Mouse (Mus musculus) bone marrow, adult 2 months (tissue): ENCODE data around the gene Dbx1. TPM values are rescaled to one million over a fixed set of nuclear protein-coding genes. Genes with fewer than 3 reads are reported as not detected.
A peak's percentile ranks its signal among the peaks of the same experiment; 100 is the strongest.

Source experiments
- H3K27ac ChIP-seq: fragments of 200-500 bp; 2 replicates; pipeline ENCODE4 v1.5.1; 2012; ENCODE audit warnings: low read depth, mild to moderate bottlenecking, control low read depth, inconsistent platforms, low read length; ENCODE audit not compliant: control insufficient read depth, poor library complexity, insufficient read depth
- H3K4me1 ChIP-seq: fragments of 200-500 bp; 2 replicates; pipeline ENCODE4 v1.6.1; 2011; ENCODE audit warnings: low read length; ENCODE audit not compliant: control insufficient read depth, insufficient read depth
- H3K4me3 ChIP-seq: fragments of 200-500 bp; replicated peaks from 2 replicates; pipeline ENCODE3; 2011; ENCODE audit warnings: mild to moderate bottlenecking, low read depth, low read length, control low read depth; ENCODE audit not compliant: control insufficient read depth
- CTCF ChIP-seq: fragments of 200-500 bp; IDR thresholded peaks from 2 replicates; pipeline ENCODE4 v1.5.1; 2011; ENCODE audit warnings: low read length, control low read depth; ENCODE audit not compliant: control insufficient read depth, insufficient read depth
- POLR2A ChIP-seq: fragments of 200-500 bp; IDR thresholded peaks from 2 replicates; pipeline ENCODE4 v1.6.1; 2011; ENCODE audit warnings: low read depth, mild to moderate bottlenecking, control low read depth, low read length, borderline replicate concordance; ENCODE audit not compliant: control insufficient read depth
- WGBS: fragments of 180-500 bp; shearing (Covaris S2); methylation state at CpG from one replicate; pipeline ENCODE4 v1.1.7; 2018; 5-methylcytosine and 5-hydroxymethylcytosine counted together
- polyA plus RNA-seq: library from polyadenylated mRNA; stranded (reverse); fragments of >200 nt; gene quantifications from 2 replicates; pipeline ENCODE4 v1.2.4, GENCODE M21; 2011; ENCODE audit warnings: low replicate concordance; ENCODE audit not compliant: missing spikeins, insufficient read depth, insufficient read length

Gene Dbx1
- polyA plus RNA-seq, 1 experiment, result not detected

GRCm38 (mm10) chr7:49635074-49635621 lies 1.5 kb downstream of the Dbx1 start:
- no peak overlapping the region for H3K4me3 ChIP-seq
- peaks cover 2% of the 10 kb centered on the region; the same call in 1 of the 2 replicates for H3K4me1 ChIP-seq
- TF ChIP-seq CTCF (no peak), POLR2A (no peak)
- no peak overlapping the region; the same call in 1 of the 2 replicates for H3K27ac ChIP-seq
- 4% methylated on average over 35 of the region's 35 CpGs for WGBS

- 1% methylated on average over 26 of the region's 26 CpGs for WGBS
- Histone ChIP-seq H3K27ac (no peak overlapping the region), H3K4me1 (peaks cover 2% of the 10 kb centered on the region; the same call in 1 of the 2 replicates), H3K4me3 (no peak overlapping the region)
- no peak for TF ChIP-seq POLR2A
- no peak for TF ChIP-seq CTCF
These were observed 2.2 kb downstream of the Dbx1 start for GRCm38 (mm10) chr7:49634291-49635073.

- Histone ChIP-seq H3K27ac (no peak overlapping the region), H3K4me3 (peak overlapping the region; percentile 40), H3K4me1 (peaks cover 2% of the 10 kb centered on the region; the same call in 1 of the 2 replicates)
- TF ChIP-seq CTCF (no peak), POLR2A (no peak)
- WGBS, result under 1% methylated on average over 33 of the region's 33 CpGs
These were observed 3.2 kb downstream of the Dbx1 start for GRCm38 (mm10) chr7:49633375-49633956.

GRCm38 (mm10) chr7:49632391-49632790 lies 4.3 kb downstream of the Dbx1 start:
- no peak overlapping the region for H3K4me3 ChIP-seq
- TF ChIP-seq CTCF (no peak), POLR2A (no peak)
- H3K4me1 ChIP-seq, result peaks cover 2% of the 10 kb centered on the region; the same call in 1 of the 2 replicates
- WGBS, result 11% methylated on average over 24 of the region's 24 CpGs
- H3K27ac ChIP-seq, result no peak overlapping the region

GRCm38 (mm10) chr7:49631885-49632284 lies 4.8 kb downstream of the Dbx1 start:
- WGBS, result 31% methylated on average over 9 of the region's 9 CpGs

GRCm38 (mm10) chr7:49620160-49620559 lies 16.5 kb downstream of the Dbx1 start:
- 88% methylated on average over 1 of the region's 1 CpGs for WGBS
- H3K4me3 ChIP-seq, result no peak overlapping the region
- TF ChIP-seq CTCF (no peak), POLR2A (no peak)
- no peak overlapping the region for H3K27ac ChIP-seq
- no peaks in the 10 kb centered on the region for H3K4me1 ChIP-seq

More at GRCm38 (mm10) chr7:49631885-49632284, 4.8 kb downstream of the Dbx1 start:
- no peak overlapping the region for H3K4me3 ChIP-seq
- no peak overlapping the region for H3K27ac ChIP-seq
- peaks cover 2% of the 10 kb centered on the region; the same call in 1 of the 2 replicates for H3K4me1 ChIP-seq
- TF ChIP-seq POLR2A, result no peak
- no peak for TF ChIP-seq CTCF

GRCm38 (mm10) chr7:49617087-49617486 lies 19.6 kb downstream of the Dbx1 start:
- TF ChIP-seq CTCF, result no peak
- TF ChIP-seq POLR2A, result no peak
- Histone ChIP-seq H3K27ac (no peak overlapping the region), H3K4me1 (no peaks in the 10 kb centered on the region), H3K4me3 (no peak overlapping the region)
- WGBS, result 77% methylated on average over 4 of the region's 4 CpGs

GRCm38 (mm10) chr7:49616258-49616735 lies 20.4 kb downstream of the Dbx1 start:
- 9% methylated on average over 7 of the region's 7 CpGs for WGBS
- no peak for TF ChIP-seq POLR2A
- TF ChIP-seq CTCF, result peak; percentile 89
- H3K4me1 ChIP-seq, result no peaks in the 10 kb centered on the region
- H3K4me3 ChIP-seq, result no peak overlapping the region
- no peak overlapping the region for H3K27ac ChIP-seq
